Mouse (Mus musculus) stomach, embryonic 16.5 days (tissue): ENCODE data around the gene Spns3. TPM values are rescaled to one million over a fixed set of nuclear protein-coding genes. Genes with fewer than 3 reads are reported as not detected.

Source experiments
- ATAC-seq: fragments of 200-750 bp; cut with Nextera tagmentation; 2 replicates; pipeline ENCODE4 v1.8.0; 2017; ENCODE audit warnings: moderate number of reproducible peaks, moderate TSS enrichment; ENCODE audit not compliant: insufficient read depth, low FRiP score
- H3K27ac ChIP-seq: fragments of 300-500 bp; sonication (generic); 2 replicates; pipeline ENCODE4 v1.5.1; 2014; ENCODE audit warnings: low read length
- H3K27me3 ChIP-seq: fragments of 300-500 bp; sonication (generic); 2 replicates; pipeline ENCODE4 v1.6.1; 2014; ENCODE audit warnings: low read length, control low read depth, mixed read lengths; ENCODE audit not compliant: control insufficient read depth, insufficient read depth
- H3K36me3 ChIP-seq: fragments of 300-500 bp; sonication (generic); 2 replicates; pipeline ENCODE4 v1.6.1; 2014; ENCODE audit warnings: low read length; ENCODE audit not compliant: control insufficient read depth, insufficient read depth
- H3K4me1 ChIP-seq: fragments of 300-500 bp; sonication (generic); 2 replicates; pipeline ENCODE4 v1.6.1; 2014; ENCODE audit warnings: low read length, control low read depth, mixed read lengths; ENCODE audit not compliant: control insufficient read depth, insufficient read depth
- H3K4me2 ChIP-seq: fragments of 300-500 bp; sonication (generic); 2 replicates; pipeline ENCODE4 v1.6.1; 2014; ENCODE audit warnings: low read depth, low read length, mixed read lengths
- H3K4me3 ChIP-seq: fragments of 300-500 bp; sonication (generic); replicated peaks from 2 replicates; pipeline ENCODE4 v1.5.1; 2014; ENCODE audit warnings: mild to moderate bottlenecking, low read length
- H3K9ac ChIP-seq: fragments of 300-500 bp; sonication (generic); 2 replicates; pipeline ENCODE4 v1.6.1; 2014; ENCODE audit warnings: low read length
- H3K9me3 ChIP-seq: fragments of 300-500 bp; sonication (generic); replicated peaks from 2 replicates; pipeline ENCODE4 v1.6.1; 2016; ENCODE audit warnings: low read length, control low read depth; ENCODE audit not compliant: control insufficient read depth
- WGBS: fragments of 180-500 bp; shearing (Covaris S2); extraction: QIAGEN DNeasy Blood & Tissue Kit; methylation state at CpG from one replicate; pipeline ENCODE4 v1.1.7; 2014; 5-methylcytosine and 5-hydroxymethylcytosine counted together
- polyA plus RNA-seq: library from polyadenylated mRNA; unstranded; fragments of >200 nt; fragmentation: Nextera tagmentation; extraction: Ambion mirVana; gene quantifications from 2 replicates; pipeline ENCODE4 v1.2.1, GENCODE M21; 2015

Spns3 gene
- polyA plus RNA-seq, 1 experiment from 2014 or later: 1.3 TPM

DNA sequence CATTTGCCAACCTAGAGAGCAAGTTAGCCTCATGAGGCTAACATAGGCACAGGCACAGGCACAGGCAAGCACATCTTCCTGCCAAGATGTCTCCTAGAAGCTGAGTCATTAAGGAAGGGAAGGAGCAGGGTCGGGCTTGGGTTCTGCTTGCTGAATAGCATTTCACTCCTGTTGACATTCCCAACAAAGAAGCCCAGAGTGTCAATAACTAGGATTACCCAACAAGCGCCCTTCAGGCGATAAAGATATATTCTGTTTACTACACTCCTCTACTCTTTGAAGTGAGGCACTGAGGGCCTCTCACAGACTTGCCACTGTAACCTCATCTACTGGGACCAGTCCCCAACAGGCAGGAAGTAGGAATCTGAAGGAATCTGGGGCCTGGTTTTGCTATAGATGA is 54.2 kb downstream of the Spns3 start:
- no peak for ATAC-seq

DNA sequence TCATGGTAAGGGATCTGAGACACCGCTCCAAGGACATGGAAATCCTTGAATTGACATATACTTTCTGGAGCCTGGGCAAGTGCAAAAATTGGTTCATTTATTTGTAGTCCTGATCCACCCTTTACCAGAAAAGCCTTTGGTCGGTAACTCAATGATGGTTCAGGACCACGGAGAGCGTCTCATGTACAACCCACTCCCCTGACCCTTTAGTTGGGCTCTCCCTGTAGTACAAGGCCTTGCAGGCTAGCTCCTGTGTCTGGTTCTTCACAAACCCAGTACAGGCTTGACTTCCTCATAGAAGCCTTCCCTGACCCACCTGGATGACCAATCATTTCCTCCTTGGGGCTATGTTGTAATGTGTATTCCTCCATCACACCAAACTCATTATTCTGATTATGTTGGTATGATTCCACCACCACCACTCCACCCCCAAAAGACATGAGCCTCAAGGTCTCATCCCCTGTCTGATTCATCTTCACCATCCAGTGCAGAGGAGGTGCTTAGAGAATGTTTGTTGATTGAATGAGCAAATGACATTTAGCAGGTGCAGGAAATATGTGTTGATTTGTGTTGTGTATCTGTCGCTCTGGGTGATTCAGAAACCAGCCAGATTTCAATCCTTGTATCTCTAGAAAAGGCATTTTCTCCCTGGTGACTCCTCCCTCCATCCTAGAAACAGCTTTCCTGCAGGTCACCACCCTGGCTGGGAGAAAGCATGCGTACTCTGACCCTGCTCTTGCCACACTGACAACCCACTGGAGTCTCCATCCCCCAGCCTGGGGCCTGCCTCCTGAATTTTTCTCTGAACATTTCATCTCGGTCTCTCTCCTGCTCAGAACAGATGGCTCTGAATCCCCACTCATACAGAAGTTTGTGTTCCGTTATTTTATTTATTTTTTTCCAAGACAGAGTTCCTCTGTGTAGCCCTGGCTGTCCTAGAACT is 56.0 kb downstream of the Spns3 start:
- H3K4me2 ChIP-seq: no peak overlapping the region
- ATAC-seq: no peak
- H3K4me3 ChIP-seq: no peak overlapping the region
- no peaks in the 10 kb centered on the region for H3K9me3 ChIP-seq
- no peaks in the 10 kb centered on the region for H3K36me3 ChIP-seq
- 53% methylated on average over 8 of the region's 8 CpGs for WGBS
- no peak overlapping the region for H3K27ac ChIP-seq
- H3K27me3 ChIP-seq: no peaks in the 10 kb centered on the region; the same call in 1 of the 2 replicates
- no peak overlapping the region for H3K9ac ChIP-seq
- H3K4me1 ChIP-seq: peaks cover 6% of the 10 kb centered on the region; the same call in 1 of the 2 replicates

More for the DNA sequence above, 54.2 kb downstream of the Spns3 start:
- no peak overlapping the region for H3K4me3 ChIP-seq
- no peaks in the 10 kb centered on the region for H3K36me3 ChIP-seq
- no peak overlapping the region for H3K4me2 ChIP-seq
- WGBS: 50% methylated on average over 3 of the region's 3 CpGs
- no peaks in the 10 kb centered on the region for H3K27me3 ChIP-seq
- H3K4me1 ChIP-seq: 0 out of 2 replicates have a peak, but pooled peaks cover 5% of the 10 kb centered on the region
- no peak overlapping the region for H3K27ac ChIP-seq
- no peak overlapping the region for H3K9ac ChIP-seq
- no peaks in the 10 kb centered on the region for H3K9me3 ChIP-seq

DNA sequence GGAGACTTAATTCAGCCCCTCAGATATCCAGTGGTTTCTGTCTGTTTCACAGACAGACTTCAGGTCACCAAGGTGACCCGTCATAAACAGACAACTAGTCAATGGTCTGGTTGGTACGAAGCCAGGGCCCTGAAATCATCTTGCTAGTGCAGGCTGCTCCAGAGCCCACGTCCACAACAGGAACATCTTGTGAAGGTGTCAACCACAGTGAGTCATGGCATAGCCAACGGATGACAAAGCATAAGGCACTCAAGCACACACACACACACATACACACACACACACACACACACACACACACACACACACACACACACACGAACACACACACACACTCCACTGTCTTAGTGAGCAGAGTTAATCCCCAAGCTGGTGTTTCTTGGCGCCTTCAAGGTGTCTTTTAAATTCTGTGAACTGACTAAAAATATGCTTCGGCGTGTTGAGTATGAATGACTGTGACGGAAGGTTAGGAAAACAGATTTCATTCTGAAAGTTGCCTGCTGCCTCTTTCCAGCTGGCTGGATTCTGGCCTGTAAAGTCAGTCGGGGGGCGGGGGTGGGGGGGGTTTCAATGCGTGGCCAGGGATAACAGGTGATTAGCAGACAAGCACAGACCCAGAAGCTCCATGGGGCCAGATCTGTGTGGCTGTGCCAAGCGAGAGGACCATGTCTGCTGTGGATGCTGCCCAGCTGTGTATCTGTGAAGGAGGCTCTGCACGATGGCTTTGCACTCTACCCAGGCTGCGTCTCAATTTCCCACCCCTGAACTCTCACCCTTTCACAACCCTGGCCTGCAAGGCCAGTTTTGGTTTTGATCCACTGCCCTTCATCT is 59.0 kb downstream of the Spns3 start:
- 64% methylated on average over 15 of the region's 15 CpGs for WGBS
- Histone ChIP-seq H3K27me3 (peaks cover 12% of the 10 kb centered on the region), H3K4me3 (no peak overlapping the region), H3K27ac (no peak overlapping the region), H3K9ac (no peak overlapping the region), H3K4me1 (peaks cover 15% of the 10 kb centered on the region), H3K4me2 (no peak overlapping the region), H3K36me3 (no peaks in the 10 kb centered on the region), H3K9me3 (no peaks in the 10 kb centered on the region)
- no peak for ATAC-seq

DNA sequence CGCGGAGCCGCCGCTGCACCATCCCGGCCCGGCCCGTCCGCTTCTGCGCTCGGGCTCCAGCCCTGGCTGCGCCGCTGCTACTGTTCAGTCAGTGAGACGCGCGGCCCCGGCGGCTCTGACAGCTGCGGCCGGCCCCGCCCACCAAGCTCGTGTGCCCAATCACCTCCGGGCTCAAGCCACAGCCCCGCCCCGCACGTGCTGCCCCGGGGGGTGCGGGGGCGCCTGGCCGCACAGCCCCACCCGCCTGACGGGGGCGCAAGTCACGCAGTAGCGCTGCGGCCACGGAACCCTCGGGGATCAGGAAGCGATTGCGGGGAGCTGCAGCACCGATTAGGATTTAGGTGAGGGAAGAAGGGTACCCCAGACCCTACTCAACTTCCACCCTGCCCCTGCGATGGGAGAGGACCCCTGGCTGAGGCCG is 60.4 kb downstream of the Spns3 start, which contains the start of gene Spns2:
Gene Spns2 (minus strand): TSS at position 24 of the 421 bp plus-strand sequence.
- WGBS: under 1% methylated on average over 42 of the region's 42 CpGs
- peak; percentile 91 for ATAC-seq
- Histone ChIP-seq H3K27ac (peak within 1 kb of the TSS; percentile 27), H3K36me3 (no peaks in the 10 kb centered on the region), H3K9ac (peak within 1 kb of the TSS; percentile 71), H3K4me1 (peaks cover 12% of the 10 kb centered on the region), H3K9me3 (no peaks in the 10 kb centered on the region), H3K27me3 (peaks cover 12% of the 10 kb centered on the region), H3K4me2 (peak within 1 kb of the TSS; percentile 96), H3K4me3 (peak within 1 kb of the TSS; percentile 58)

GRCm38 (mm10) chr11:72489397-72489796 is 60.9 kb downstream of the Spns3 start:
- 0% methylated on average over 25 of the region's 42 CpGs for WGBS
- no peak for ATAC-seq
- Histone ChIP-seq H3K4me3 (peak overlapping the region; percentile 58), H3K36me3 (no peaks in the 10 kb centered on the region), H3K4me1 (peaks cover 15% of the 10 kb centered on the region), H3K27me3 (peaks cover 12% of the 10 kb centered on the region), H3K4me2 (peak overlapping the region; percentile 96), H3K9ac (peak overlapping the region; percentile 71), H3K9me3 (no peaks in the 10 kb centered on the region), H3K27ac (peak overlapping the region; percentile 27)

DNA sequence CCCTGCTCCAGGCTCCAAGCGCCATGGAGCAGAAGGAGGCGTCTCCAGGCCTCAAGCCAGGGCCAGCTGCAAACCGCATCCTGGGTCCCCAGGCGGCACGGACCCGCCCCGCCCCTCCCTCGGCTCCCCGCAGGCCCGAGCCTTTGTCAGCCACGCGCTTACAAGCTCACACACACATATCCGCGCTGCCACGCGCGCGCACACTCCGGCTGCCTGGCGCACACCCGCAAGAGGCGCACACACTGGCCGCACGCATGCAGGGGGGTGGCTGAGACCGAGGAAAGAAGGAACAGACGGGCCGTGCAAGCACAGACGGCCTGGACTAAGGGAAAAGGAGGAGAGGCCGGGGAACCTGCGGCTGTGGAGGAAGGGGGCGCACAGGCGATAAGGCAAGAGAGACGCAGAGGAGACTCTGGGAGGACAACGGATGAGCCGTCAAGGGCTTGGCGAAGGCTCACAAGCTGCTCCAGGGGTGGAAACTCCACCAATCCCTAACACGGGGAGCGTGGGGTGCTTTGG is 61.5 kb downstream of the Spns3 start:
- H3K27me3 ChIP-seq: peaks cover 12% of the 10 kb centered on the region
- peak overlapping the region; percentile 58 for H3K4me3 ChIP-seq
- peaks cover 15% of the 10 kb centered on the region for H3K4me1 ChIP-seq
- H3K9me3 ChIP-seq: no peaks in the 10 kb centered on the region
- H3K27ac ChIP-seq: peak overlapping the region; percentile 27
- H3K9ac ChIP-seq: peak overlapping the region; percentile 71
- WGBS: 1% methylated on average over 38 of the region's 38 CpGs
- H3K4me2 ChIP-seq: peak overlapping the region; percentile 96
- ATAC-seq: no peak
- no peaks in the 10 kb centered on the region for H3K36me3 ChIP-seq

DNA sequence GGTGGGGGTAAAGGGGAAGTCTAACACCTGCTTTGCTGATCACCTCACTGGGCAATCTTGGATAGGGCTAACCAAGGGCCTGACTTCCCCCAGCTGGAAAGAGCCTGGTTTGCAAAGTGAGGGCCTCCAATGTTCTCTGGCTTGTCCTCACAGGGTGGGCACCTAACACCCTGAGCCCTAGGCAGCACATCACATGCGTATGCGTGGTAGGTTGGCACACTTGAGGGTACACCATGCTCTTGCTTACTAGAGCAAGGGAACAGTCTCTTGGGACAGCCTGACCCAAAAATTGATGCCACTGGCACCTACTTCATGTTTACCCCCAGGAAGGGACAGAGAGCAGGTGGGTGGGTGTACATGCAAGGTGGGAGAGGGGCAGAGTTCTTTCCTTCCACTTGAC is 62.6 kb downstream of the Spns3 start:
- peaks cover 15% of the 10 kb centered on the region for H3K4me1 ChIP-seq
- peaks cover 12% of the 10 kb centered on the region for H3K27me3 ChIP-seq
- H3K27ac ChIP-seq: no peak overlapping the region
- WGBS: 94% methylated on average over 2 of the region's 2 CpGs
- no peak for ATAC-seq
- H3K4me2 ChIP-seq: peak overlapping the region; percentile 96; the same call in 1 of the 2 replicates
- no peak overlapping the region for H3K9ac ChIP-seq
- H3K9me3 ChIP-seq: no peaks in the 10 kb centered on the region
- H3K4me3 ChIP-seq: peak overlapping the region; percentile 58
- H3K36me3 ChIP-seq: no peaks in the 10 kb centered on the region

DNA sequence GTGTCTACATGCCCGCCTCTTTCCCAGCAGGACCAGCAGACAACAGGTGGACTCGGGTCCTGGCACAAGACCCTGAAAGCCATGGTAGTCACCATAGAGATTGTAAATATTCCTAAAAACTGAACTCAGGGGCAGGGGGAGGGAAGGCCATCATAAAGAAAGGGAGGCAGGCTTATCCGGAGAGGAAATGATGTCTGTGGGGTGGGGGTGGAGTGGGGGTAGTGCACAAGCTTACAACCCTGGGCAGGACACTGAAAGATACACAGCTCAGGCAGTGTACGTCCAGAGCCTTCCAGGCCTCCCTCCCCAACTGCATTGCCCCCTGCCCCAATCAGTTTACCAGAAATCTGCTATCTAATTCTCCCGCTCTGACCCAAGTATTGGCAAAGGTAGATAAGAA is 63.1 kb downstream of the Spns3 start:
- Histone ChIP-seq H3K4me1 (peaks cover 15% of the 10 kb centered on the region), H3K36me3 (no peaks in the 10 kb centered on the region), H3K9me3 (no peaks in the 10 kb centered on the region), H3K4me3 (no peak overlapping the region; the same call in 1 of the 2 replicates), H3K9ac (0 out of 2 replicates have a peak overlapping the region, but pooled peaks have one; percentile 1), H3K27ac (no peak overlapping the region), H3K4me2 (peak overlapping the region; percentile 96; the same call in 1 of the 2 replicates), H3K27me3 (peaks cover 12% of the 10 kb centered on the region)
- ATAC-seq: no peak
- 63% methylated on average over 5 of the region's 5 CpGs for WGBS
